Mouse (Mus musculus): ENCODE results near the gene Fam71e2. TPM values are rescaled to one million over a fixed set of nuclear protein-coding genes. Genes with fewer than 3 reads are reported as not detected.
"Not testable (repeated sequence)": the region's sequence is repeated elsewhere in the genome, so short reads cannot be mapped to it uniquely, and the experiment has no call there.

Gene Fam71e2
- polyA plus RNA-seq, 1 experiment = not detected

- Histone ChIP-seq H3ac (ENCODE audit: control insufficient read depth, insufficient read length, low read depth) (no peak overlapping the region), H3K4me3 (ENCODE audit: insufficient read depth, poor library complexity, severe bottlenecking) (no peak overlapping the region), H3K79me3 (ENCODE audit: low read depth) (peaks cover 35% of the 10 kb centered on the region), H3K27me3 (ENCODE audit: control insufficient read depth, insufficient read depth, insufficient read length) (no peaks in the 10 kb centered on the region), H3K79me2 (ENCODE audit: control insufficient read depth, insufficient read depth) (peaks cover 34% of the 10 kb centered on the region), H3K36me3 (ENCODE audit: control insufficient read depth, insufficient read depth) (peaks cover 69% of the 10 kb centered on the region)
- no peak for TF ChIP-seq MAX (IDR thresholded peaks at IDR 0.05)
- TF ChIP-seq MYOD1 (IDR thresholded peaks at IDR 0.05; ENCODE audit: control insufficient read depth, insufficient read length, low read depth) = no peak
- no peak for TF ChIP-seq FOSL1 (IDR thresholded peaks at IDR 0.05; ENCODE audit: insufficient read depth, low read length, poor library complexity, severe bottlenecking)
- TF ChIP-seq CTCF (IDR thresholded peaks at IDR 0.05; ENCODE audit: control insufficient read depth, insufficient read depth, insufficient read length) = no peak
- TF ChIP-seq CEBPB (IDR thresholded peaks at IDR 0.05; ENCODE audit: low read depth) = no peak
- TF ChIP-seq MYOG (IDR thresholded peaks at IDR 0.05; ENCODE audit: control insufficient read depth, extremely low read depth, insufficient read length) = no peak
- no peak for TF ChIP-seq USF1 (IDR thresholded peaks at IDR 0.05; ENCODE audit: low read depth)
Observed at GRCm38 (mm10) chr7:4806716-4807115, 35.6 kb upstream of the Fam71e2 start.

- Histone ChIP-seq H3K79me3 (ENCODE audit: low read depth) (no peaks in the 10 kb centered on the region), H3ac (ENCODE audit: control insufficient read depth, insufficient read length, low read depth) (no peak overlapping the region), H3K79me2 (ENCODE audit: control insufficient read depth, insufficient read depth) (no peaks in the 10 kb centered on the region), H3K27me3 (ENCODE audit: control insufficient read depth, insufficient read depth, insufficient read length) (no peaks in the 10 kb centered on the region), H3K36me3 (ENCODE audit: control insufficient read depth, insufficient read depth) (peaks cover 38% of the 10 kb centered on the region), H3K4me3 (ENCODE audit: insufficient read depth, poor library complexity, severe bottlenecking) (no peak overlapping the region)
- TF ChIP-seq USF1 (IDR thresholded peaks at IDR 0.05; ENCODE audit: low read depth) = no peak
- TF ChIP-seq MAX (IDR thresholded peaks at IDR 0.05) = no peak
- no peak for TF ChIP-seq MYOG (IDR thresholded peaks at IDR 0.05; ENCODE audit: control insufficient read depth, extremely low read depth, insufficient read length)
- TF ChIP-seq MYOD1 (IDR thresholded peaks at IDR 0.05; ENCODE audit: control insufficient read depth, insufficient read length, low read depth) = no peak
- TF ChIP-seq FOSL1 (IDR thresholded peaks at IDR 0.05; ENCODE audit: insufficient read depth, low read length, poor library complexity, severe bottlenecking) = no peak
- TF ChIP-seq CTCF (IDR thresholded peaks at IDR 0.05; ENCODE audit: control insufficient read depth, insufficient read depth, insufficient read length) = no peak
- no peak for TF ChIP-seq CEBPB (IDR thresholded peaks at IDR 0.05; ENCODE audit: low read depth)
Observed at GRCm38 (mm10) chr7:4802247-4802646, 31.1 kb upstream of the Fam71e2 start.

- Histone ChIP-seq H3K79me3 (ENCODE audit: low read depth) (peaks cover 19% of the 10 kb centered on the region), H3K36me3 (ENCODE audit: control insufficient read depth, insufficient read depth) (peaks cover 45% of the 10 kb centered on the region), H3ac (ENCODE audit: control insufficient read depth, insufficient read length, low read depth) (no peak overlapping the region), H3K4me3 (ENCODE audit: insufficient read depth, poor library complexity, severe bottlenecking) (no peak overlapping the region), H3K79me2 (ENCODE audit: control insufficient read depth, insufficient read depth) (peaks cover 27% of the 10 kb centered on the region), H3K27me3 (ENCODE audit: control insufficient read depth, insufficient read depth, insufficient read length) (no peaks in the 10 kb centered on the region)
- TF ChIP-seq FOSL1 (IDR thresholded peaks at IDR 0.05; ENCODE audit: insufficient read depth, low read length, poor library complexity, severe bottlenecking) (no peak), MAX (IDR thresholded peaks at IDR 0.05) (no peak), CTCF (IDR thresholded peaks at IDR 0.05; ENCODE audit: control insufficient read depth, insufficient read depth, insufficient read length) (no peak), MYOG (IDR thresholded peaks at IDR 0.05; ENCODE audit: control insufficient read depth, extremely low read depth, insufficient read length) (no peak), MYOD1 (IDR thresholded peaks at IDR 0.05; ENCODE audit: control insufficient read depth, insufficient read length, low read depth) (no peak), USF1 (IDR thresholded peaks at IDR 0.05; ENCODE audit: low read depth) (no peak), CEBPB (IDR thresholded peaks at IDR 0.05; ENCODE audit: low read depth) (no peak)
Observed at GRCm38 (mm10) chr7:4795767-4796433, 24.8 kb upstream of the Fam71e2 start.

- Histone ChIP-seq H3K27me3 (ENCODE audit: control insufficient read depth, insufficient read depth, insufficient read length) (no peaks in the 10 kb centered on the region), H3K79me2 (ENCODE audit: control insufficient read depth, insufficient read depth) (peaks cover 27% of the 10 kb centered on the region), H3ac (ENCODE audit: control insufficient read depth, insufficient read length, low read depth) (peak overlapping the region; percentile 100), H3K4me3 (ENCODE audit: insufficient read depth, poor library complexity, severe bottlenecking) (peak overlapping the region; percentile 60), H3K36me3 (ENCODE audit: control insufficient read depth, insufficient read depth) (peaks cover 45% of the 10 kb centered on the region), H3K79me3 (ENCODE audit: low read depth) (peaks cover 19% of the 10 kb centered on the region)
- no peak for TF ChIP-seq MAX (IDR thresholded peaks at IDR 0.05)
- TF ChIP-seq USF1 (IDR thresholded peaks at IDR 0.05; ENCODE audit: low read depth) = no peak
- no peak for TF ChIP-seq CEBPB (IDR thresholded peaks at IDR 0.05; ENCODE audit: low read depth)
- TF ChIP-seq MYOG (IDR thresholded peaks at IDR 0.05; ENCODE audit: control insufficient read depth, extremely low read depth, insufficient read length) = no peak
- no peak for TF ChIP-seq FOSL1 (IDR thresholded peaks at IDR 0.05; ENCODE audit: insufficient read depth, low read length, poor library complexity, severe bottlenecking)
- no peak for TF ChIP-seq CTCF (IDR thresholded peaks at IDR 0.05; ENCODE audit: control insufficient read depth, insufficient read depth, insufficient read length)
- TF ChIP-seq MYOD1 (IDR thresholded peaks at IDR 0.05; ENCODE audit: control insufficient read depth, insufficient read length, low read depth) = no peak
Observed at GRCm38 (mm10) chr7:4794631-4795168, 23.6 kb upstream of the Fam71e2 start.

- H3K4me3 ChIP-seq (ENCODE audit: insufficient read depth, poor library complexity, severe bottlenecking) = peak overlapping the region; percentile 60
- TF ChIP-seq MAX (IDR thresholded peaks at IDR 0.05) = no peak
- TF ChIP-seq CTCF (IDR thresholded peaks at IDR 0.05; ENCODE audit: control insufficient read depth, insufficient read depth, insufficient read length) = no peak
- no peak for TF ChIP-seq CEBPB (IDR thresholded peaks at IDR 0.05; ENCODE audit: low read depth)
- TF ChIP-seq MYOG (IDR thresholded peaks at IDR 0.05; ENCODE audit: control insufficient read depth, extremely low read depth, insufficient read length) = no peak
- peaks cover 19% of the 10 kb centered on the region for H3K79me3 ChIP-seq (ENCODE audit: low read depth)
- peaks cover 27% of the 10 kb centered on the region for H3K79me2 ChIP-seq (ENCODE audit: control insufficient read depth, insufficient read depth)
- H3K36me3 ChIP-seq (ENCODE audit: control insufficient read depth, insufficient read depth) = peaks cover 39% of the 10 kb centered on the region
- H3K27me3 ChIP-seq (ENCODE audit: control insufficient read depth, insufficient read depth, insufficient read length) = no peaks in the 10 kb centered on the region
- H3ac ChIP-seq (ENCODE audit: control insufficient read depth, insufficient read length, low read depth) = peak overlapping the region; percentile 100
Observed at GRCm38 (mm10) chr7:4793674-4794073, 22.6 kb upstream of the Fam71e2 start.

GRCm38 (mm10) chr7:4793248-4793647, 22.1 kb upstream of the Fam71e2 start:
- H3ac ChIP-seq (ENCODE audit: control insufficient read depth, insufficient read length, low read depth) = peak overlapping the region; percentile 100

More at GRCm38 (mm10) chr7:4793248-4793647, 22.1 kb upstream of the Fam71e2 start:
- Histone ChIP-seq H3K4me3 (ENCODE audit: insufficient read depth, poor library complexity, severe bottlenecking) (peak overlapping the region; percentile 60), H3K79me2 (ENCODE audit: control insufficient read depth, insufficient read depth) (peaks cover 30% of the 10 kb centered on the region), H3K36me3 (ENCODE audit: control insufficient read depth, insufficient read depth) (peaks cover 39% of the 10 kb centered on the region), H3K79me3 (ENCODE audit: low read depth) (peaks cover 19% of the 10 kb centered on the region)
- H3K27me3 ChIP-seq (ENCODE audit: control insufficient read depth, insufficient read depth, insufficient read length) = not testable (repeated sequence)
